ENCODE assay signal across 9 mouse cellular contexts in genomic region chr9:123986217-123986616, GRCm38 (mm10). TPM values are rescaled to one million over a fixed set of nuclear protein-coding genes. Genes with fewer than 3 reads are reported as not detected.
DNase-seq lines count a peak whose midpoint lies in the region; ATAC-seq and TF ChIP-seq lines count a peak whose summit lies in the region.
"Had no signal": no experiment of that assay in that cellular context is flagged by ENCODE, and none has a peak within 500 bp of the region (broad histone marks: within the 10 kb centered on the region; RNA-seq: fewer than 3 reads in every experiment).

No protein-coding gene starts in this region.

- H3K27ac ChIP-seq in lung, postnatal 0 days (ENCODE audit: low read length), result no peak overlapping the region
- no peak overlapping the region for H3K27ac ChIP-seq in midbrain, embryonic 16.5 days (ENCODE audit: low read length)
- H3K27ac ChIP-seq in hindbrain, embryonic 16.5 days (ENCODE audit: low read depth, low read length), result no peak overlapping the region

- WGBS in lung, postnatal 0 days, result 68% methylated on average over 2 of the region's 2 CpGs
- 83% methylated on average over 2 of the region's 2 CpGs for WGBS in midbrain, embryonic 16.5 days
- WGBS in hindbrain, embryonic 16.5 days, result 91% methylated on average over 2 of the region's 2 CpGs

- no peak overlapping the region for H3K9ac ChIP-seq in lung, postnatal 0 days (replicated peaks; ENCODE audit: low read depth)
- no peak overlapping the region for H3K9ac ChIP-seq in midbrain, embryonic 16.5 days (ENCODE audit: low read depth, low read length)
- no peak overlapping the region for H3K9ac ChIP-seq in hindbrain, embryonic 16.5 days (ENCODE audit: low read depth, low read length)

- no peaks in the 10 kb centered on the region for H3K4me1 ChIP-seq in lung, postnatal 0 days (ENCODE audit: insufficient read depth, low read depth, low read length)
- H3K4me1 ChIP-seq in midbrain, embryonic 16.5 days (ENCODE audit: control insufficient read depth, insufficient read depth, low read length), result no peaks in the 10 kb centered on the region
- H3K4me1 ChIP-seq in hindbrain, embryonic 16.5 days (ENCODE audit: control insufficient read depth, insufficient read depth, low read depth, low read length), result no peaks in the 10 kb centered on the region

- TF ChIP-seq EP300 in lung, postnatal 0 days (IDR thresholded peaks at IDR 0.05), result no peak

- H3K9me3 ChIP-seq in lung, postnatal 0 days (ENCODE audit: low read length), result no peaks in the 10 kb centered on the region
- no peaks in the 10 kb centered on the region for H3K9me3 ChIP-seq in midbrain, embryonic 16.5 days (replicated peaks; ENCODE audit: control insufficient read depth, low read length, poor library complexity, severe bottlenecking)
- H3K9me3 ChIP-seq in hindbrain, embryonic 16.5 days (ENCODE audit: control insufficient read depth, low read length), result no peaks in the 10 kb centered on the region

- peak; percentile 26 for DNase-seq in heart, adult 8-10 months (ENCODE audit: low spot score)
- DNase-seq in heart, postnatal 4 days, result no peak
- DNase-seq in 416B (ENCODE audit: low read depth), result peak; percentile 95
- DNase-seq in c-Kit-positive CD71-negative TER-119-negative erythroid progenitor cells, embryonic 14.5 days (ENCODE audit: low read depth), result peak; percentile 68
- peak; percentile 49 for DNase-seq in lung, postnatal 0 days (ENCODE audit: low spot score)
- DNase-seq in testis, postnatal 14 days (ENCODE audit: low spot score), result no peak

- no peaks in the 10 kb centered on the region for H3K27me3 ChIP-seq in lung, postnatal 0 days (replicated peaks; ENCODE audit: insufficient read depth, low read length)
- H3K27me3 ChIP-seq in midbrain, embryonic 16.5 days (ENCODE audit: control insufficient read depth, insufficient read depth, low read depth, low read length), result no peaks in the 10 kb centered on the region
- no peaks in the 10 kb centered on the region for H3K27me3 ChIP-seq in hindbrain, embryonic 16.5 days (replicated peaks; ENCODE audit: control insufficient read depth, insufficient read depth, low read length)

- H3K4me3 ChIP-seq in lung, postnatal 0 days (ENCODE audit: low read depth, low read length), result no peak overlapping the region
- H3K4me3 ChIP-seq in midbrain, embryonic 16.5 days (ENCODE audit: low read depth, low read length), result no peak overlapping the region
- no peak overlapping the region for H3K4me3 ChIP-seq in hindbrain, embryonic 16.5 days (ENCODE audit: low read length)

- no peak overlapping the region for H3K4me2 ChIP-seq in lung, postnatal 0 days (replicated peaks; ENCODE audit: low read depth, low read length)
- H3K4me2 ChIP-seq in midbrain, embryonic 16.5 days (ENCODE audit: low read length), result no peak overlapping the region
- no peak overlapping the region for H3K4me2 ChIP-seq in hindbrain, embryonic 16.5 days (ENCODE audit: low read length)

- no peak for ATAC-seq in lung, postnatal 0 days
- ATAC-seq in midbrain, embryonic 16.5 days, result no peak
- ATAC-seq in hindbrain, embryonic 16.5 days, result no peak

- H3K36me3 ChIP-seq in lung, postnatal 0 days (ENCODE audit: insufficient read depth, low read length), result no peaks in the 10 kb centered on the region
- no peaks in the 10 kb centered on the region for H3K36me3 ChIP-seq in midbrain, embryonic 16.5 days (ENCODE audit: control insufficient read depth, insufficient read depth, low read length)
- no peaks in the 10 kb centered on the region for H3K36me3 ChIP-seq in hindbrain, embryonic 16.5 days (ENCODE audit: control insufficient read depth, insufficient read depth, low read length)

- TF ChIP-seq CTCF in lung, postnatal 0 days (IDR thresholded peaks at IDR 0.05), result peak; percentile 36; the same call in 1 of the 2 replicates

RNA-seq across cellular contexts. Expression of gene Ccr1l1, which starts 8.0 kb away (rescaled TPM):
- total RNA-seq in heart, adult 8-10 months (2022), result not detected
- not detected for total RNA-seq in heart, postnatal 4 days (2021)
- not detected in 2 replicates for polyA plus RNA-seq in lung, postnatal 0 days (2015; fragmentation: Nextera tagmentation; extraction: Ambion mirVana)
- polyA plus RNA-seq in midbrain, embryonic 16.5 days (2015; fragmentation: Nextera tagmentation; extraction: Ambion mirVana), result not detected in 2 replicates
- not detected in 2 replicates for polyA plus RNA-seq in hindbrain, embryonic 16.5 days (2015; fragmentation: Nextera tagmentation; extraction: Ambion mirVana)
- polyA plus RNA-seq: limb, embryonic 11.5 days had no signal

RNA-seq across cellular contexts. Expression of gene Ccr1, which starts 17.7 kb away (rescaled TPM):
- total RNA-seq in heart, adult 8-10 months (2022), result 1 to 10 TPM in 1 of 4 experiments, under 1 TPM in 3; 0.08 to 2.8 (median 0.42) TPM
- under 1 TPM; 0.77 to 0.79 TPM for total RNA-seq in heart, postnatal 4 days (2021)
- 8.2 and 9.9 TPM in 2 replicates for polyA plus RNA-seq in lung, postnatal 0 days (2015; fragmentation: Nextera tagmentation; extraction: Ambion mirVana)
- polyA plus RNA-seq in midbrain, embryonic 16.5 days (2015; fragmentation: Nextera tagmentation; extraction: Ambion mirVana), result 0.53 and 0.73 TPM in 2 replicates
- polyA plus RNA-seq in hindbrain, embryonic 16.5 days (2015; fragmentation: Nextera tagmentation; extraction: Ambion mirVana), result 0.70 and 0.76 TPM in 2 replicates

RNA-seq across cellular contexts. Expression of gene Ccr3, which starts 35.6 kb away (rescaled TPM):
- not detected for total RNA-seq in heart, adult 8-10 months (2022)
- total RNA-seq in heart, postnatal 4 days (2021), result not detected
- 0.04 TPM in 2 replicates for polyA plus RNA-seq in lung, postnatal 0 days (2015; fragmentation: Nextera tagmentation; extraction: Ambion mirVana)
- polyA plus RNA-seq in midbrain, embryonic 16.5 days (2015; fragmentation: Nextera tagmentation; extraction: Ambion mirVana), result not detected in 2 replicates
- polyA plus RNA-seq in hindbrain, embryonic 16.5 days (2015; fragmentation: Nextera tagmentation; extraction: Ambion mirVana), result not detected in 2 replicates
- polyA plus RNA-seq: limb, embryonic 11.5 days had no signal

Comparison
In these comparisons a context has a peak if more than half of its experiments do, and no peak if none do; other contexts are left out.
1. DNase-seq: peak in heart, adult 8-10 months (single experiment), 416B (single experiment), c-Kit-positive CD71-negative TER-119-negative erythroid progenitor cells, embryonic 14.5 days (single experiment) and lung, postnatal 0 days (single experiment); none in heart, postnatal 4 days (single experiment) and testis, postnatal 14 days (single experiment).